Mouse (Mus musculus) G1E (cell line): ENCODE measurements around the gene Gm10188.

Experiments
- CTCF ChIP-seq: IDR thresholded peaks from 2 replicates; pipeline ENCODE4 v1.5.1; 2012; ENCODE audit warnings: low read depth, low read length, inconsistent platforms, mixed read lengths
- GATA1 ChIP-seq: IDR thresholded peaks from 2 replicates; pipeline ENCODE4 v1.6.1; 2012; ENCODE audit warnings: borderline replicate concordance, low read length, inconsistent platforms, mixed read lengths

DNA sequence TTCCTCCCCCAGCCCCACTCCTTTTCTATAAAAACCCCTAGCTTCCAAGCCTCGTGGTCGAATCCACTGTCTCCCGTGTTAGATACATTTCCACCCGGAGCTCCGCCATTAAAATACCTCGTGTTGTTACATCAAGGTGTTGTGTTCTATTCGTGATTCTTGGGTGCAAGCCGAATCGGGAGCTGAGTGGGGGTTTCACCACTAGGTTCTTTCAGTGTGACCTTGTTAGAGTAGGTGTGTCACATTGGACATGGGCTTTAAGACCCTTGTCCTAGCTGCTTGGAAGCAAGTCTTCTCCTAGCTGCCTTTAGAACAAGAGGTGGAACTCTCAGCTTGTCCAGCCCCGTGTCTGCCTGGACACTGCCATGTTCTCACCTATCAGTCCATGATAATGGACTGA lies 36.4 kb upstream of the Gm10188 start:
- TF ChIP-seq GATA1 (no peak), CTCF (no peak)
